Mouse (Mus musculus): ENCODE measurements at regions not wholly inside any gene's neighbourhood (a gene's known extent, or its start where the extent isn't known, plus 50 kb on each side); places are given as distances from the start of the nearest gene placed in this dataset.

DNA sequence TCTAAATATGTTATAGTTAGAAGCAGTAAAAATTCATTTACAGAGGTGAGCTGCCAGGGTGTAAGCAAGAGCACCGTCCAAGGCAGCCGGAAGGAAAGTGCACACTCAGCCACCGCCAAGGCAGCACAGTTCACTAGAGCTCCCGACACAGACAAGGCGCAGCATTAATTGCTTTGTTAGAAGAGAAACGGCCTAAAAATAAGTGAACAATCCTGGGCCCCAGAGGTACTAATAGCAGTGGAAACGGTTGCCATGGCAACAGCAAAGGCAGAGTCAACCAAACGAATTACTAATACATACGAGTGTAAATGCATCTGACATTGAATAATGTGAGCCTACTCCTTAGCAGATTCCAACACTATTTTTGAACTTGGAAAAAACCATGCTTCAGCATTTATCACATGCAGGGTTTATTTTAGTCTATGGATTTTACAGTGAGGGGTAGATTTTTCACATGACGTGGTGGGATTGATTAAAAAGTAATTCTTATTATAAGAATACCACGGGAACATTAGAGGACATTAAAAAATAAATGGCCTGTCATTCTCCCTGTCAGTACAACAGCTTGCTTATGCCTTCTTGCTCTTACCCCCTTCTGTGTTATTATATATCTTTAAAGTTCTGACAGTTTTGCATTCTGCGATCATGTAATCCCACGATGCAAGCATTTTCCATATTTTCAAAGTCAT, 62.5 kb downstream of the Cavin4 start:
- Histone ChIP-seq H3K27ac (ENCODE audit: insufficient read depth, low read length) (no peak overlapping the region), H3K4me1 (ENCODE audit: control insufficient read depth, insufficient read depth, low read length) (no peaks in the 10 kb centered on the region), H3K4me3 (ENCODE audit: insufficient read depth, low read length) (no peak overlapping the region)
- TF ChIP-seq POLR2A (IDR thresholded peaks at IDR 0.05; ENCODE audit: low read depth, low read length) (no peak), CTCF (IDR thresholded peaks at IDR 0.05; ENCODE audit: borderline replicate concordance, insufficient read depth, low read length) (no peak)

DNA sequence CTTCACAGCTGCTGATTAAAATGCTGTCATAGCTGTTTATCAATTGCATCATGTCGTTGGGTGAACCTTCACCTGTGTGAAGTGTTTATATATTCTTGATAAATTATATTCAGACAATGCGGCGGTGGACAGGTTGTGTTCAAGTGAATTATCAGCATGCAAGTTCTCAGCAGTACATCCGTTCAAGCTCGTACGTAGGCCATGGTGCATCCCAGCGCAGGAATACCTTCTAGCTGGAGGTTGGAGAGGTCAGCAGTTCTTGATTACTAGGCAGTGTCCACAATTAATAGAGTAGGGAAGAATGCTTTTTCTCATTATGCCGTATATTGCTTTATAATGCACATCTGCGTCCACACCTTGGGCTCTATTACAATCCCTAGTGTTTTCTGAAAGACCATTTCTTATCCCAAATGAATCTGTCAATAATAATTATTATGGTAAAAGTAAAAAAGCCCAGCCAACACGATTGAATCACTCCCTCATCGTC, 63.1 kb downstream of the Cavin4 start:
- Histone ChIP-seq H3K4me3 (ENCODE audit: insufficient read depth, low read length) (no peak overlapping the region), H3K4me1 (ENCODE audit: control insufficient read depth, insufficient read depth, low read length) (no peaks in the 10 kb centered on the region), H3K27ac (ENCODE audit: insufficient read depth, low read length) (no peak overlapping the region)
- TF ChIP-seq CTCF (IDR thresholded peaks at IDR 0.05; ENCODE audit: borderline replicate concordance, insufficient read depth, low read length) (no peak), POLR2A (IDR thresholded peaks at IDR 0.05; ENCODE audit: low read depth, low read length) (no peak)

DNA sequence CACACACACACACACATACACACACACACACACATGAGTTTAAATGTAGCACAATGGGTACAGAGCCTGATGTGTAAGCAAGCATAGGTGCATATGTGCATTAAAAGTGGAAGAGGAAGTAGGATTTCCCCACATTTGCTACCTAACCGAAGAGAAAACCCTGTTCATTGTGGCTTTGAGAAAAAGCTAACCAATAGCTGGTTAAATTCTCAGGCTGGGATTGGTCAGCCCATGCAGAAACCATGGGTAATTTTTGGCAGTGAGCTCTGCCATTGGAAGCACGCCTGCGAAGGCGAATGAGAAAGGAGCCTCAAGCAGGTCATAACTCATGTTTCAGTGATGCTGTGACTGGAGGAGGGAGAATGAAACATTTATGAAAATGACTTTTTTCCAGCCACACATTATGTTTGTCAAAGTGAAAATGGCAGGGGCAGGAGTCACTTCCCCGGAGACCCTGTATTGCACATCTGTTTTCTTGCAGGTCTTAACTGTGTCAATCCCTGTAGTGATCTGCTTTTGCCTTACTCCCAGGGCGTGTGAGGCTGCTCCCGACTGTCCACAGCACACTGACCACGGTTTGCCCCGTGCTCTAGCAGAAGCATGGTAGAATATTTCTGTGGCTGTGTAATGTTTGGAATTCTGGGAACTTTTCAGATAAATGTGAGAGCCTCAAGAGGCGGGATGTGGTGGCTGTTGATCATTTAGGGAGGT, 71.7 kb downstream of the Cavin4 start:
- Histone ChIP-seq H3K4me3 (ENCODE audit: insufficient read depth, low read length) (no peak overlapping the region), H3K4me1 (ENCODE audit: control insufficient read depth, insufficient read depth, low read length) (no peaks in the 10 kb centered on the region), H3K27ac (ENCODE audit: insufficient read depth, low read length) (no peak overlapping the region)
- TF ChIP-seq CTCF (IDR thresholded peaks at IDR 0.05; ENCODE audit: borderline replicate concordance, insufficient read depth, low read length) = no peak
- no peak for TF ChIP-seq POLR2A (IDR thresholded peaks at IDR 0.05; ENCODE audit: low read depth, low read length)

DNA sequence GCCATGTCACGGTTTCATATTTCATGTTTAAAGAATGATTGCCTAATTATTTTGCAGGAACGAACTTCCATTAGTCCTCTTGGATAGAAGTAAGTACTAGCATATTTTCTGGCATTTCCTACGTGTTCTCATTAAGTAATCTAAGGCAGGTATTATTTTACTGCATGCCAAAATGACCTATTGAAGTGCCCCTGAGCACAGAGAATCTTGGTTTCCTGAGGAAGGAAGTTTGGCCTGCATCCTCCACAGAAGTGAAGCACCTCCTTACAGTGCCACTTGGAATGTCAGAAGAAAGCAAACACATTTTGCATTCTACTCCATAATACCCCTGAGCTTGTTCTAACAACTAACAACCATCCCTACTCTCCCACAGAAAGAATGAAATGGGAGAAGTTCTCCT, 82.9 kb downstream of the Cavin4 start:
- no peak overlapping the region for H3K4me3 ChIP-seq (ENCODE audit: insufficient read depth, low read length)
- H3K27ac ChIP-seq (ENCODE audit: insufficient read depth, low read length) = no peak overlapping the region
- TF ChIP-seq POLR2A (IDR thresholded peaks at IDR 0.05; ENCODE audit: low read depth, low read length) = no peak
- H3K4me1 ChIP-seq (ENCODE audit: control insufficient read depth, insufficient read depth, low read length) = no peaks in the 10 kb centered on the region

DNA sequence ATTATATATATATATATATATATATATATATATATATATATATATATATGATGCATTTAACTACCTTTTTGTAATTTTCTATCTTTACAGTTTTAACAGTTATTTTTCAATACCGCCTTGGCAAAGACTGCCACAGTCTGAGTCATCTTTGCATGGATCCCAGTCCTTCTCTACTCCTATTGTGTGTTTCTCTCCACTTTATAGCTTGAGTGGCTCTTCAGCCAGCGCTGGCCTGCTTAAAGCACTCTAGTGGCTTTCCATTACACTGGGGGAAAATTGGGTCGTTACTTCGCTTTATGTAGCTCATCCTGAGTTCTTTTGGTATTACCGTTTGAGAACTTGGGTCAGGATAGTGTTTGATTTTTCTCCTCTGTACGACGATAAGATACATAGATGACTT, 86.3 kb downstream of the Cavin4 start:
- H3K4me3 ChIP-seq (ENCODE audit: insufficient read depth, low read length) = no peak overlapping the region
- H3K4me1 ChIP-seq (ENCODE audit: control insufficient read depth, insufficient read depth, low read length) = no peaks in the 10 kb centered on the region; the same call in 1 of the 2 replicates
- H3K27ac ChIP-seq (ENCODE audit: insufficient read depth, low read length) = no peak overlapping the region
- TF ChIP-seq POLR2A (IDR thresholded peaks at IDR 0.05; ENCODE audit: low read depth, low read length) (no peak), CTCF (IDR thresholded peaks at IDR 0.05; ENCODE audit: borderline replicate concordance, insufficient read depth, low read length) (no peak)

DNA sequence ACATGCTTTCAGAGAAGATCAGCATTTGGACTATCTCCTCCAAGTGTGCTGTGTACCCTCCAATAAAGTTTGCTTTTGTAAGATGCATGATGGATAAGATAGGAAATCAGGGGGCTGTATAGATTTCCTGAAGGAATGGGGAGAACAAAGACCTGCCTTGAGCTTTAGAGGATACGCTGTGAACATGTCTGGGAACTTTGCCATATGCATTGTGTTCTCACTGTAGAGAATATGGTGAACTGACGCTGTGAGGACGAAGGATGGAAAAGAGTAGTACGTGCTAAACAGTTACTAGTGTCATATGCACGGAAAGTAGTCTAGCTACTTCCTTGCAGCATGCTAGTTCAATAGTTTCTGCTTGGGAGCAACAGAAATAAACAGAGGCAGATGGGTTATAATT, 86.8 kb downstream of the Cavin4 start:
- Histone ChIP-seq H3K4me3 (ENCODE audit: insufficient read depth, low read length) (no peak overlapping the region), H3K4me1 (ENCODE audit: control insufficient read depth, insufficient read depth, low read length) (no peaks in the 10 kb centered on the region; the same call in 1 of the 2 replicates), H3K27ac (ENCODE audit: insufficient read depth, low read length) (no peak overlapping the region)
- no peak for TF ChIP-seq POLR2A (IDR thresholded peaks at IDR 0.05; ENCODE audit: low read depth, low read length)
- TF ChIP-seq CTCF (IDR thresholded peaks at IDR 0.05; ENCODE audit: borderline replicate concordance, insufficient read depth, low read length) = no peak

DNA sequence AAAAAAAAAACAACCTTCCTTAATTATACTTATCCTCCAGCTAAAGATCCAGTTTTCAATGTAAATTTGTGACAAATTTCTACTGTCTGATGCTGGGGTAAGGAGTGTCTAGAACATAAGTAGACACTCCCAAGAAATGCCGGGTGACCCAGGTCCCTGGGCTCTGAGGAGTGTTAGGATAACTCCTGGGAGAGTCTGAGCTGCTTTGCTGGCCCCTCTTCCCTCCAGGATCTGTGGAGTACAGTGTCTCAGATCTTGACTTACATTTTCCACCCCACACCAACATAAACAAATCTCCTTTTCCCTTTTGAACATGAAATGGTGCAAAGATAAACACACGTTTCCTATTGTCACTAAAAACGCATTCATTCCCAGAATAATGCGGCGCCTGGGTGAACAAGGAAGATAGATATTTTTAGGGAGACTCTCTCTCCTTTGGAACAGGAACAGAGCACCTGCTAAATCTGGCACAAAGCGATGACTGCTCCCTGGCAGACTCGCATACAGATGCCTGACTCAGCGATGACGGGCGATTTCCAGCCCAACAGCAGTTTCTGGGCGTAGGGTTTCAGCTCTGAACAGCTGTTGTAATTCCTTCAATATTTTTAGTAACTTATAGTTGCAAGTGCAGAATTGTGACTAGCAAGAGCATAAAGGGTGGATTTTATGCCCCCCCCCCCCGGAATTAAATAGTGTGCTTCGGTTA, 91.3 kb downstream of the Cavin4 start:
- Histone ChIP-seq H3K4me3 (ENCODE audit: insufficient read depth, low read length) (no peak overlapping the region), H3K4me1 (ENCODE audit: control insufficient read depth, insufficient read depth, low read length) (no peaks in the 10 kb centered on the region; the same call in 1 of the 2 replicates), H3K27ac (ENCODE audit: insufficient read depth, low read length) (no peak overlapping the region)
- TF ChIP-seq CTCF (IDR thresholded peaks at IDR 0.05; ENCODE audit: borderline replicate concordance, insufficient read depth, low read length) (no peak), POLR2A (IDR thresholded peaks at IDR 0.05; ENCODE audit: low read depth, low read length) (no peak)

DNA sequence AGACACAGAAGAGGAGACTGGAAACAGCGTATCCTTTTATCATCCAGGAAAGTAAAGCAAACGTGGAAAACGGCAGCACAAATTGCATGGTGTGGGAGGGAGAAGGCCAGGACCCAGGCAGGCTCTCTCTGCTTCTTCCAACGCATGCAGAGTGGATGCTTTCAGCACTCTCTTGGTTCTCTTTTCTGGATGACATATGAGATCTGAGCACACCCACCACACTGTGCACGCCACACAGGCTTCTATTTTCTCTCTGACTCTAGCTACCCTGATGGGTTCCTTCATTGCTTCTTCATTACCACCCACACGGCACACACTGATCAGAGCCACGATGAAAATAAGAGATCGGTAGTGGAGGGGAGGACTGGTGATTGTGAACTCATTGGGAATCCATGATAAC, 97.3 kb downstream of the Cavin4 start:
- Histone ChIP-seq H3K4me1 (ENCODE audit: control insufficient read depth, insufficient read depth, low read length) (no peaks in the 10 kb centered on the region), H3K4me3 (ENCODE audit: insufficient read depth, low read length) (no peak overlapping the region), H3K27ac (ENCODE audit: insufficient read depth, low read length) (no peak overlapping the region)
- no peak for TF ChIP-seq CTCF (IDR thresholded peaks at IDR 0.05; ENCODE audit: borderline replicate concordance, insufficient read depth, low read length)
- no peak for TF ChIP-seq POLR2A (IDR thresholded peaks at IDR 0.05; ENCODE audit: low read depth, low read length)

DNA sequence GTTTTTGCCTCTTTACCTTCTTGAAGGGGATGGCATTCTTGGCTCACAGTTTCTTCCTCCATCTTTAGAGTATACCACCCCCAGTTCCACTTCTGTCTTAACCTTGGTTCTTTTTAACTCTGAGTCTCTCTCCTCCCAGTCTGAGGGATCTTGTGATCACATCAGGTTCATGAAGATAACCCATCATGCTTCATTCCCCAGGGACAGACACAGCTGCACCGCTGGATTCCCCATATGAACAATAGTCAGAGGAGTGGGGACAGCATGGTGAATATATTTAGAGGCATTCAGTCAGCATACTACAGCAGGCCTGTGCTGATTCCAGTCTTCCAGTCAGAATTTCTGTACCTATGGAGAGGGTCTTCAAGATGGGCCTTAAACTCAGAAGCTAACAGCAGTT, 103.1 kb downstream of the Cavin4 start:
- H3K4me1 ChIP-seq (ENCODE audit: control insufficient read depth, insufficient read depth, low read length) = no peaks in the 10 kb centered on the region
- TF ChIP-seq POLR2A (IDR thresholded peaks at IDR 0.05; ENCODE audit: low read depth, low read length) = no peak
- TF ChIP-seq CTCF (IDR thresholded peaks at IDR 0.05; ENCODE audit: borderline replicate concordance, insufficient read depth, low read length) = no peak
- H3K27ac ChIP-seq (ENCODE audit: insufficient read depth, low read length) = no peak overlapping the region
- no peak overlapping the region for H3K4me3 ChIP-seq (ENCODE audit: insufficient read depth, low read length)
